Mouse (Mus musculus): Measurements from ENCODE around the gene Frs3.

DNA sequence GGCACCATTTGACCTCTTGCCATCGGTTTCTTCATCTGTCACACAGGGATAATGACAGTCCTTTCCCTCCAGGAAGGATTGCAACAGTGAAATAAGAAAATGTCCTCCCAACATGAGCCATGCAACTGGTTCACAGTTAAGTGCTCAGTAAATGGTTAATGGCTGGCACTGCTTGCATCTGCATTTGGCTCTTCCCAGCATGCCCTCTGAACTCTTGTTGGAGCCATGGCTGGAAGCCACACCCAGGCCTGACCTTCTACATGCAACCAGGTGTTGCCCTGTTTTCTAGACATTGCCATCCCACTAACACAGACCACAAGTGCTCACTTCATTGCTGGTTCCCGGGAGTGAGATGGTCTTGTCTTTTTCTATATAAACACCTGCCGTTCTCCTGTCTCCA lies 19.1 kb downstream of the Frs3 start:
- TF ChIP-seq CTCF (IDR thresholded peaks at IDR 0.05; ENCODE audit: control insufficient read depth, insufficient read depth, insufficient read length) (no peak), MYOD1 (IDR thresholded peaks at IDR 0.05; ENCODE audit: control insufficient read depth, insufficient read length, low read depth) (no peak), CEBPB (IDR thresholded peaks at IDR 0.05; ENCODE audit: low read depth) (no peak), USF1 (IDR thresholded peaks at IDR 0.05; ENCODE audit: low read depth) (no peak), FOSL1 (IDR thresholded peaks at IDR 0.05; ENCODE audit: insufficient read depth, low read length, poor library complexity, severe bottlenecking) (no peak), MAX (IDR thresholded peaks at IDR 0.05) (no peak)
